Mouse (Mus musculus): ENCODE measurements at regions not wholly inside any gene's neighbourhood (a gene's known extent, or its start where the extent isn't known, plus 50 kb on each side); places are given as distances from the start of the nearest gene placed in this dataset.
"Not testable (repeated sequence)": the region's sequence is repeated elsewhere in the genome, so short reads cannot be mapped to it uniquely, and the experiment has no call there.

DNA sequence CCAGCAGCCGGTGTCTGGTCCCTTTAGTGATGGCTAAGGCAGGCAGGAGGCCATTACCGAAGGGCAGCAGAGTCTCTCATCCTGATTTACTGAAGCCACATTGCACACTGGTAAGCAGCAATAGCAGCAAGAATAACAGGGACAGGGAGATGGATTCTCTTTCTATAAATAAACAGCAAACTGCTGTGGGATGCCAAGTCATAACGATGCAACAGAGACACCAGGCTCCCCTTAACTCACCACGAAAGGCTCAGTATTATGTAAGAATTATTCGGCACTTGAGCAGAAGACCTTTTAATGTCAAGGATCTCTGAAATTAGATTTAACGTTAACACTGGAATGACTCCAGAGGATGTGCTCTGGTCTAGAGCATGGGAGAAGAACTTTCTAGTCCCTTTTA lies 202.1 kb downstream of the Ddx10 start:
- DNase-seq (ENCODE audit: low spot score), result no peak

DNA sequence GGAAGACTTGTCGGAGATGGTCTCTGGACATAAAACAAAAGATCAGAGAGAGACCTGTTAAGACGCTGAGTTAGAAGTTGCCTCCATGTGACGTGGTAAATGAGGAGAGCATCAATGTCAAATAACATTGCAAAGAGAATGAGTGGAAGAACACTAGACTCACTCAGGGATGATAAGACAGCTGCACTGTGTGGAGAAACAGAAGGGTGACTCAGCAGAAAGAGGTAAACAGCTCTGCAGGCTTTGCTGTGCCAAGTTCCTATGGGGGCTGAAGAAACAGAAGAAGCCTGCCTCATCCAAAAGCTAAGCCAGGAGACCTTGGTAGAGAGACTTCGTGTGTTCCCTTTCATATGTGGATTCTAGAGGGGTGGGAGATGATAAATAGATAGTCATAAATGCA lies 214.1 kb downstream of the Ddx10 start:
- DNase-seq (ENCODE audit: low spot score), result no peak

DNA sequence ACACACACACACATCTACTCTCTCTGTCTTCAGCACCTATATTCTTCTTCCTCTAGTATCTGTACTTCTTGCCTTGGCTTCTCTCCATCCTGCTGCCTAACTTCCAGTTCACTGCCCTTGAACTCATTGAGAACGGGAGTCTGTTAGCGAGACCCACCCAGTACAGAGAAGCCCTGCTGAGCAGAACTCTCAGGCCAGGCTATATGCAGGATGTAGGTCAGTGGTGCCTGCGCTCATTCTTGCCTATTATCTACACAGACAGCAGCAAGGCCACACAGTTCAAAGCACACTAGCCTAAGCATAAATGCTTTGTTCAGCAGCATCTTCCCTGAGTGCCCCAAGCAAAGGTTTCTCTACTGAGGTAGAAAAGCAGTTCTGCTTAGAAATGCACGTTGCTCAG lies 225.8 kb downstream of the Ddx10 start:
- no peak for DNase-seq (ENCODE audit: low spot score)

GRCm38 (mm10) chr9:53010741-53011140 lies 237.1 kb downstream of the Ddx10 start:
- DNase-seq (ENCODE audit: low spot score), result no peak

- no peak for DNase-seq (ENCODE audit: low spot score)
These were observed 240.5 kb downstream of the Ddx10 start for GRCm38 (mm10) chr9:53007395-53007794.

DNA sequence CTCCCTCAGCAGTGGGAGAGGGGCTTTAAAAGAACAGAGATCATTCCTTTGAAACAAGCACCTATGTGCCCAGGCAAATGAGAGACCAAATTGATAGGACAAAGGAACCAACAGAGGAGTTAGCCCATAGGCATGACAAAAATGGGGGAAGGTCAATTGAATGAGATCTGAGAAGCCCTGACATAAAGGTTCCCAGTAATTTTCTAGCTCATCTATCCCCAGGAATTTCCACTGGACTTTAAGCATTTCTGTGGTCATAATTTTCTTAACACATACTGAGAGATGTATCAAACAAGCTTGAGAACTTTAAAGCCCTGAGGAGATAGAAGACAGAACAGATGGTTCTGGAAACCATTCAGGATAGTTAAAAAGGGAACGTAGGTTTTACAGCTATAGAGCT lies 241.8 kb downstream of the Ddx10 start:
- no peak for DNase-seq (ENCODE audit: low spot score)

DNA sequence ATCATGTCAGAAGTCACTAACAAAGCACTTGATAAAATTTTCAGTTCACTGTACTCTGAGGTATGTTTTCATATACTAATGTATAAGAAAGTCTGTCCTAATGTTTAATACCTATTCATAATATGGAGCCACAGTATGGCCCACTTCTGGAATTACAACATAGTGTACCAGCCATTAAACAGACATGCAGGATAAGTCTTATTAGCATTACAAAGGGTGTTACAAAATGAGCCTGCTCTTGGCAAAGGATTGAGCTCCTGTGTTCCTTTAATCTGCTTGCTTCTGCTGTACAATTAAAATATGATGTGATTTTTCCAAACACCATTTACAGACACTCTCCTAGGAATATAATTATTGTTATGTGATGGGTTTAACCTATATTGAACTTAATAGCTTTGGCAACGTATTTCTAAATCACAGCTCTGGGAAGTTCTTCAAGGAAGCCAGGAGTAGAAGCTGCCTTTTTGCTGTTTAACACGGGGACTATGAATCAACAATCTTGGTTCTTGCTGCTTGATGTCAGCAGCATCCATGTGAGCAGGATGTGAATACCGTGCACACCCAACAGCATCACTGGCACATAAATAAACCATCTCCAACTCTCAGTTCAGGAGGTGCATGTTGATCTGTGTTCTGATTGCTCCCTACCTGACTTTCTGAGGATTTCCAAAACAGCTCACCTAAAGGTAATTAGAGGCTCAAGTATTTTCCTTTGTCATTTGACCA lies 243.4 kb downstream of the Ddx10 start:
- DNase-seq (ENCODE audit: low spot score), result no peak

DNA sequence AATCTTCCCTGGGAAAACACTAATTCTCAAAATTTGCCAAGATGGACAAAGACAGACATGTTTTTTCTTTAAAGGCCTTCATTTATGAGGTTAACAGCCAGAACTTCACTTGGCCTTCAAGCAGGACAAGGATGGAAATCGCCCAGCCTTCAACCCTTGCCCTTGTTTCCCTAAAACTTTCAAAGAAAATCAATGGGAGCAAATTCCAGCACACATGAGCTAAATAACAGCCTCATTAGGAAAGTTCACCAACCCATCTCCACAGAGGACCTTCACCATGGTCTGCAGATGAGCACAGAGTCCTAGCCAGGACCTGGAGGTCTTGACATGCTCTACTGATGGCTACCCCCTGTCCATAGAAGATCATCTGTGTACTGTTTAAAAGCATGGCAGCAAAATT lies 271.8 kb downstream of the Ddx10 start:
- DNase-seq (ENCODE audit: low spot score), result no peak

- DNase-seq (ENCODE audit: low spot score), result no peak
These were observed 282.2 kb downstream of the Ddx10 start for GRCm38 (mm10) chr9:52965631-52966030.

- DNase-seq (ENCODE audit: low spot score), result no peak
These were observed 280.1 kb upstream of the AI593442 start for GRCm38 (mm10) chr9:52959668-52960067.

DNA sequence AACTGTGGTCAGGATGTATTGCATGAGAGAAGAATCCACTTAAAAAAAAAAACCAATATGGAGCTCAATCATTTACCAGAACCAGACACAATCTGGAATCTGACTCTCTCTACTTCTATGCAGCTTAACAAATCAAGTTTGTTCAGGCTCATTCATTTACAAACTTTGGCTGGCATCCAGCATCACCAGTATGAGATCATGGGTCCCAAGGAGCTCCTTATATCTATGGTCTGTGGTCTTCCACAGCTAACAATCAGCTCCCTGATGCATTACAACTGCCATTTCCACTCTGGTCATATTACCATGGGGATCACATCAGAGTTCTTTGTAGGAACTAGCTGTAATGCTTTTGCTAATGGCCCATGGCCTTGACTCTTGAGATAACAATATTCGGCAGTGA lies 277.7 kb upstream of the AI593442 start:
- DNase-seq (ENCODE audit: low spot score), result no peak

GRCm38 (mm10) chr9:52944081-52944480 lies 264.5 kb upstream of the AI593442 start:
- no peak for DNase-seq (ENCODE audit: low spot score)

- peak; percentile 1 for DNase-seq (ENCODE audit: low spot score)
These were observed 262.0 kb upstream of the AI593442 start for GRCm38 (mm10) chr9:52941637-52941983.

DNA sequence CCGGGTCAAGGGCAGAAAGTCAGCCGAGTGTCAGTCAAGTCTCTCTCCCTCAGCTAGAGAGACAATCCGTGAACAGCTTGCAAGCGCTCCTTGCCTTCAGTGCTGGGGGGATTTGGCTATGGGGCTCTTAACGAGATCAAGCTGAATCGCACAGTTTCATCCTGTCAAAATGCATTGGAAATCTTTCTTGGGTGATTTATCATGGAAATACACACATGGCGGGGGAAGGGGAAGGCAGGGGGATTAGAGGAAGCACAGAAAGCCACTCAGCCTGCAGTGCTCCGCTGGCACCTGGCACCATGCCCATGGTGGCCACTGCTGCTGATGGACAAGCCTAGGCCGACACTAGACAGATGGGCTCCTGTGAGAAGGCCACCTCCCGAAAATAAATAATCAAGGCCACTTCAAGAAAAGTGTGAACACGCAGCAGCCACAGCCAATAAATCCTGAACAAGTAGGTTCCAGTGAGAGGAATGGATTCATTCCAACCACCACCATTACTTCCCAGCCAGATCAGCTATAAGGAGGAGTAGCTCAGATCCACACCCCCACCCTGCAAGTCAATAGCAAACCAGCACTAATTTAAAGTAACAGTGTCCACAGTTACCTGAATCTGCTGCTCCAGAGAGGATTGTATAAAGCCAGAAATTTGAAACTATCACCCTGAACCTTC lies 261.5 kb upstream of the AI593442 start:
- peak; percentile 12 for DNase-seq (ENCODE audit: low spot score)

GRCm38 (mm10) chr9:52935082-52935481 lies 255.5 kb upstream of the AI593442 start:
- no peak for DNase-seq (ENCODE audit: low spot score)

DNA sequence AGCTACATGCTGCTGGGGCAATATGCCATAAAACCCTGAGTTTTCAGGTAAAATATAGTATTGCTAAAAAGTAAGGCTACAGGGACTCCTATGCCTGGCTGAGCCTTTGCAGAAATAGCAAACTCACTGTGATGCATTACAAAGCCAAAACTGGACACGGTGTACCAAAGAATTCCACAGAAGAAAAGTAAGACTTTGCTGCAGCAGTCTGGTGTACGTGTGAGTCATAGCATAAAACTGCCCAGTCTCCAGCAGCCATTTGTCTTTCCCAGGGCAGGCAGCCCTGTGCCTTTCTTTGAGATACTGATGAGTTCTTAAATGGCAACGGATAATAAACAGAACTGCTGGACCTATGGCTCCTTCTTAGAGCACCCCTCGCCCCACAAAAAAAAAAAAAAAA lies 237.9 kb upstream of the AI593442 start:
- no peak for DNase-seq (ENCODE audit: low spot score)

DNA sequence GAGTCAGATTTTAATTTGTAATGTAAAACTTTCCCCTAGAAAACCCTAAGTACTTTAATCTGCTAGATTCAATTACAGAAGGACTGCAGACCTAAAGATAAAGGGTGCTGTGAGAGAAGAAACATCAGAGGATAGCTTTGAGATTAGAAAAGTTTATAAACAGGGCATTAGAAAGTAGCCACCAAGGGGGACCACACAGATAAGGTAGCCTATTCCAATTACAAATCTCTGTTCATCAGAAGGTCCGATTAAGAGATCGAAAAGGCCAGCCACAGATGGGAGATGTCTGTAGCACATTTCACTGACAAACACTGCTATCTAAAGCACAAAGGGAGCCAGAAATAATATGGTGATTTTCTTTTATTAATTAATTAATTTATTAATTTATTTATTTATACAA lies 209.1 kb upstream of the AI593442 start:
- not testable (repeated sequence) for DNase-seq (ENCODE audit: low spot score)

DNA sequence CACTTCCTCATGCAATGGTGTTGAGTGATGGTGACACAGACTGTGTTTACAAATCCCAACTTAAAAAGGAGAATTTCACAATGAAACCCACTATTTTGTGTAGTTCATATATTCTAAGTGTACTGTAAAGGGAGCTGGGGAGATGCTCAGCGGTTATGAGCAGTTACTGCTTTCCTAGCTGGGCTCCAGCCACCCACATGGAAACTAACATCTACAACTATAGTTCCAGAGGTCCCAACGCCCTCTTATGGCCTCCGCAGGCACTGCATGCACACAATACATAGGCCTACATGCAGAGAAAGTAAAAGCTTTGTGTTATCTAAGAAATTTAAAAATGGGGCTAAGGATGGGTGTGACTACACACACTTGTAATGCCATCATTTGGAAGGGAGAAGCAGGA lies 208.4 kb upstream of the AI593442 start:
- DNase-seq (ENCODE audit: low spot score), result not testable (repeated sequence)

- no peak for DNase-seq (ENCODE audit: low spot score)
These were observed 187.7 kb upstream of the AI593442 start for GRCm38 (mm10) chr9:52867236-52867635.

DNA sequence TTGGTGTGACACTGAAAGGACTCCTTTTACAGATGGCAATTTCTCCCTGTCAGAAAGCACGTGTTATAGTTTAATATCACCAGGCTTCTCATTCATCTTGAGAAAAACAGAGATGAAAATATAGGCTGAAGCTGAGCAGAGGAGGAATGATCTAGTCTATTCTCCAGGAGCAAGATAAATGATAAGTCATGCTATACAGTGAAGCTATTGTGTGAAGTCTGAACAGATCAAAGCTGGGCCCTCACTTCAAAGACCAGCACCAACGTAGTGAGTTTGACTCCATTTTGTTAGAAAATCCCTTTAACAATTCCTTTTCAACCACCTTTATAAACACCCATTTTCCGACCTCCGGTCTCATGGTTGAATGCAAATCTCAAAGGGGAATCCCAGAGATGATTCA lies 180.7 kb upstream of the AI593442 start:
- no peak for DNase-seq (ENCODE audit: low spot score)

DNA sequence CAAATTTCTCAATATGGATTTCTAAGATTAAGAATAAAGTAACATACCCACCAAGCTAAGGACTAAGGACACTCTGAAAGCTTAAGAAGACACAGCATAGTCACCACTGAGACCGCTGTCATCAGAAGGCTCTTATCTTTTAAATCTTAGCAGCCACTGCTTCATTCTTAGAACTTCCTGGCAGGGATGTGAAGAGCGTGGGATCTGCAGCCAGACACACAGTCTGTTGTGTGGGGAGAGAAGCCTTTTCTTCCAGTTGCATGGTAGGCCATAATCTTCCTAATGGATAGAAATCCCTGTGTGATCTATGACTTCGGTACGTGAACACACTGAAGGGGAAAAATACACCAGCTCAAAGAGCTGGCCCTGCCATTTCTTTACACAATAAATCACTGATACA lies 178.8 kb upstream of the AI593442 start:
- no peak for DNase-seq (ENCODE audit: low spot score)

DNA sequence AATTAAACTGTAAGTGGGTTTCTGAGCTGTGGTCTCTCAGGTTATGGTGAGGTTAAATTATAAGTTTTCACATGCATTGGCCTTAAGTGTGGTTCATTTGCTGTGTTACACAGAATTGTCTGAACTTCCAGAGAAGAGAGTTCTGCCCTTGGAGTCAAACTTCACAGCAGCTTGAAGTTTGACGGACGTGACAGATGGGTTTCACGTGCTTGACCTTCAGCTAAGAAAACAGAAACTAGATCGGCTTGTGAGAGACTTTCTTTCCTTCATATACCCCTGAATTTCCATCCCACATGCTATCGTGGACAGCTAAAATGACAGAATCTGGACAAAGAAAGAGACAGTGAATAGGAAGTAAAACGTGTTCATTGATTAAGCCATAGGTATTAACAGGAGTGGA lies 173.8 kb upstream of the AI593442 start:
- peak; percentile 29 for DNase-seq (ENCODE audit: low spot score)

DNA sequence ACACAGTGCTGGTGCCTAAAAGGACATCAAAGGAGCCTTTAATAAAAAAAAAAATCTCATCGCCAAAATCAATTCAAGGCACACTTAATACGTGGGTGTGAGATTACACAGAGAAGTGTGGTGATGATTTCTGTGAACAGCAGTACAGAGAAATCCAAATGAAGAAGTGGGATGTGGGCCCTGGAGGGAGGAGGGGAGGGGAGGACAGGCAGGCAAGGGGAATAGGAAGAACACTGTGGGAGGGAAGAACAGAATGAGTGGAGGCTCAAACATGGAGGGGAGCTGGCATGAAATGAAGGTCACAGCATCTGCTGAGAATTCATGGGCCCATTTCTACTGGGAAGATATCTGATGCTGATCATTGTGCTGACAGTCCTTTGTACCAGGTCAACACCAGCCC lies 171.0 kb upstream of the AI593442 start:
- DNase-seq (ENCODE audit: low spot score), result no peak

DNA sequence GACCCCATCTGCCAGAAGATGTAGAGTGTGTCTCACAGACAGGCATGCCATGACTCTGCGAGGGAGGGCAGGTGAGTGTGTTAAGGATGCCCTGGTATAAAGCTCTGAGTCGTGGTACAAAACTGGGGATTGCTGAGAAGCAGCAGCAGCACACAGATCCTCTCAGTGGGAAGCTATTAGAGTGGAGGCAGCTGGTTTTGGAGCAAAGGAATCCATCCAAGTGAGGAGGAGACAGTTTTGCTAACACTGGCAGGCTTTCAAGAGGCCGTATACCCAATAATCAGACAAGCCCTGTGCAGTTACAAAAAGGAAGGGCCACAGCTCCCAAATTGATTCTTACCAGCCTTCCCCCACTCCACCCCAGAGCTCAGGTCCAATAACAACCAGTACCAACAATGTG lies 170.4 kb upstream of the AI593442 start:
- DNase-seq (ENCODE audit: low spot score), result no peak

Data from embryo, embryonic 10.5 days (tissue).